Mouse (Mus musculus): ENCODE measurements around the gene Pigs. TPM values are rescaled to one million over a fixed set of nuclear protein-coding genes. Genes with fewer than 3 reads are reported as not detected.

The Pigs gene
- polyA plus RNA-seq, 1 experiment, result 19.7 TPM

- Histone ChIP-seq H3K4me1 (ENCODE audit: control insufficient read depth, insufficient read depth, insufficient read length, low read length) (peaks cover 4% of the 10 kb centered on the region; the same call in 1 of the 2 replicates), H3K27ac (replicated peaks; ENCODE audit: low read depth, low read length) (no peak overlapping the region), H3K4me3 (ENCODE audit: insufficient read depth, low read depth, low read length) (no peak overlapping the region)
Measured at GRCm38 (mm10) chr11:78324000-78324785, 4.0 kb upstream of the Pigs start.

DNA sequence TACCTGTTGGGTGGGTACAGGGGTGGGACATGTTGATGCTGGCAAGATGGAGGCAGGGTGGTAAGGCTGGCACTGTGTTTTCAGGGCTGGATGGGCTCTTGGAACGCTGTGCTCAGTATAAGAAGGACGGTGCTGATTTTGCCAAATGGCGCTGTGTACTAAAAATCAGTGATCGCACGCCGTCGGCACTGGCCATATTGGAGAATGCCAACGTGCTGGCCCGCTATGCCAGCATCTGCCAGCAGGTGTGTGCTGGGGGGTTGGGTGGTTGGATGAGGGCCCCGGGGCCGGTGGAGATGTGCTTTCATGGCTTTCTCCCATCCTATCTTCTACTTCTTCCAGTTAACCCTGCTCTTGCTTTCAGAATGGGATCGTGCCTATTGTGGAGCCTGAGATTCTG is 3.2 kb upstream of the Pigs start:
- H3K4me3 ChIP-seq (ENCODE audit: insufficient read depth, low read depth, low read length), result no peak overlapping the region
- H3K4me1 ChIP-seq (ENCODE audit: control insufficient read depth, insufficient read depth, insufficient read length, low read length), result peaks cover 4% of the 10 kb centered on the region; the same call in 1 of the 2 replicates
- H3K27ac ChIP-seq (replicated peaks; ENCODE audit: low read depth, low read length), result no peak overlapping the region

DNA sequence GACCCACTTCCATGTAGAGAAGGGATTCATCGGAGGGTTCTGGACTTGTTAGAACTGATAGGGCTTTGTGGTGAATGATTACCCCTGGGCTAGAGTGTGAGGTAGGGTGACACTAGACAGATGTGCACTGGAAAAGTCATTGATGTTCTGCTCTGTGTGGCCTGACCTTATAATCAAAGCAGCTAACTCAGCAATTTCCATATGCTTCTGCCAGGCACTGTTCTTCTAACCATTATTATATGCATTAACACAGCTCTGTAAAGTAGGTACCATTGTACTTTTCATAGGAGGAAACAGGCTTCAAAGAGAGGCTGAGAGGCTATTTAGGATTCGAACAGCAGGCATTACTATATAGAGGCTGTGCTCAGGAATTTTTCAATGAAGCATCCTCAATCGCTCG is 1.0 kb upstream of the Pigs start:
- Histone ChIP-seq H3K4me3 (ENCODE audit: insufficient read depth, low read depth, low read length) (no peak overlapping the region), H3K27ac (replicated peaks; ENCODE audit: low read depth, low read length) (no peak overlapping the region), H3K4me1 (ENCODE audit: control insufficient read depth, insufficient read depth, insufficient read length, low read length) (peaks cover 4% of the 10 kb centered on the region; the same call in 1 of the 2 replicates)

- no peak overlapping the region for H3K27ac ChIP-seq (replicated peaks; ENCODE audit: low read depth, low read length)
- H3K4me1 ChIP-seq (ENCODE audit: control insufficient read depth, insufficient read depth, insufficient read length, low read length), result no peaks in the 10 kb centered on the region
- H3K4me3 ChIP-seq (ENCODE audit: insufficient read depth, low read depth, low read length), result peak overlapping the region; percentile 97
Measured at GRCm38 (mm10) chr11:78328512-78329056, 369 bp downstream of the Pigs start.

DNA sequence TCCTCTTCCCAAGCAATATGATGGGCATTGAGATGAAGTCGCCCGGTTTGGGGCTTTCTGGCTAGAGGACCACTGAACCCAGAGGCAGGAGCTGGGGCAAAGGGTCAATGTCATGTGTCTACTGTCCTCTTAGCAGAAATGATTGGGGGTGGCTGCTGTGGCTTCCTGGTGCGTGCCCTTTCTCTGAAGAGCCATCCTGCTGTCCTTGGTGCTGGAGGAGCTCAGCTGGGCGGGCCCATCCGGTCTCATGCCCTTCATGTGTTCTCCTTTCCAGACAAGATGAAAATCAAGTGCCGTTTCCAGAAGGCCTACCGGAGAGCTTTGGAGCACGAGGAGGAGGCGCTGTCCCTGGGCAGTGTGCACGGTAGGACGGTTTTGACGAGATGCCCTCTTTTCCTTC is 4.5 kb downstream of the Pigs start:
- Histone ChIP-seq H3K4me1 (ENCODE audit: control insufficient read depth, insufficient read depth, insufficient read length, low read length) (no peaks in the 10 kb centered on the region), H3K27ac (replicated peaks; ENCODE audit: low read depth, low read length) (no peak overlapping the region), H3K4me3 (ENCODE audit: insufficient read depth, low read depth, low read length) (no peak overlapping the region)

- Histone ChIP-seq H3K27ac (replicated peaks; ENCODE audit: low read depth, low read length) (no peak overlapping the region), H3K4me1 (ENCODE audit: control insufficient read depth, insufficient read depth, insufficient read length, low read length) (no peaks in the 10 kb centered on the region), H3K4me3 (ENCODE audit: insufficient read depth, low read depth, low read length) (no peak overlapping the region)
Measured at GRCm38 (mm10) chr11:78333992-78334391, 5.8 kb downstream of the Pigs start.

DNA sequence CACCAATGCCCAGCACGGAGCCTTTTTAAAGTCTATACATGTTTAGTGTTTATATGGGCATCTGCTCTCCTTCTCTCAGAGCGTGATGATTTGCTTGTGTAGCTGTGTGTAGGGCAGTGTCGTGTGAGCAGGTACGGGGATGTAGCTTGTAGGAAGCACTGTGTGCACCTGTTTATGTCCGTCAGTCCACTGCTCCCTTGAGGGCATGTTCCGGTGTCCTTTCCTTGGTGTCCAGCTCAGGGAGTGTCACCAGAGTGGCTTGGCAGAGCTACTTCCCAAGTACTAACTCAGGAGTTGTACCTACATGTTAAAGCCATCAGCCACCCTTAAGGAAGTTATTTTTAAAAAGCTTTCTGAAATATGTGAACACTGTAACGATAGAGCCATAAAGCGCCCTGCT is 8.8 kb downstream of the Pigs start:
- Histone ChIP-seq H3K4me3 (ENCODE audit: insufficient read depth, low read depth, low read length) (no peak overlapping the region), H3K27ac (replicated peaks; ENCODE audit: low read depth, low read length) (no peak overlapping the region), H3K4me1 (ENCODE audit: control insufficient read depth, insufficient read depth, insufficient read length, low read length) (no peaks in the 10 kb centered on the region)

DNA sequence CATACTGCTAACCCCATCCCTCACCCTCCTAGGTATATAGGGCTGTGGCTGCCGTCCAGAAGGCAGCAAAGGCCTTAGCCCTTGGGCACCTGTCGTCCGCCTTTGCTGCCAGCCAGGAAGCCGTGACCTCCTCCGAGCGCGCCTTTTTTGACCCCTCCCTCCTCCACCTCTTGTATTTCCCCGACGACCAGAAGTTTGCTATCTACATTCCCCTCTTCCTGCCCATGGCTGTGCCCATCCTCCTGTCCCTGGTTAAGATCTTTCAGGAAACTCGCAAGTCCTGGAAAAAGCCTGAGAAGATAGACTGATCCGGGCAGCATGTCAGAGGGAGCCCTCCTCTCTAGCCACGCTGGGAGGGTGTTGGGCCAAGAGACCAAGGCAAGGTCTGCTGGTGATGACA is 13.5 kb downstream of the Pigs start:
- Histone ChIP-seq H3K4me1 (ENCODE audit: control insufficient read depth, insufficient read depth, insufficient read length, low read length) (peaks cover 22% of the 10 kb centered on the region), H3K4me3 (ENCODE audit: insufficient read depth, low read depth, low read length) (no peak overlapping the region), H3K27ac (replicated peaks; ENCODE audit: low read depth, low read length) (no peak overlapping the region)

- Histone ChIP-seq H3K4me1 (ENCODE audit: control insufficient read depth, insufficient read depth, insufficient read length, low read length) (peaks cover 28% of the 10 kb centered on the region), H3K27ac (replicated peaks; ENCODE audit: low read depth, low read length) (peak within 1 kb of the TSS; percentile 33), H3K4me3 (ENCODE audit: insufficient read depth, low read depth, low read length) (peak within 1 kb of the TSS; percentile 72)
Measured at GRCm38 (mm10) chr11:78343381-78344327, 15.4 kb downstream of the Pigs start, which contains the start of gene Unc119. Unc119 (plus strand) TSS chr11:78343482.

- Histone ChIP-seq H3K4me3 (ENCODE audit: insufficient read depth, low read depth, low read length) (peak overlapping the region; percentile 72), H3K4me1 (ENCODE audit: control insufficient read depth, insufficient read depth, insufficient read length, low read length) (peaks cover 28% of the 10 kb centered on the region), H3K27ac (replicated peaks; ENCODE audit: low read depth, low read length) (peak overlapping the region; percentile 66)
Measured at GRCm38 (mm10) chr11:78344328-78344889, 16.2 kb downstream of the Pigs start.

GRCm38 (mm10) chr11:78344890-78345715 is 16.9 kb downstream of the Pigs start:
- H3K4me1 ChIP-seq (ENCODE audit: control insufficient read depth, insufficient read depth, insufficient read length, low read length), result peaks cover 32% of the 10 kb centered on the region
- peak overlapping the region; percentile 72; the same call in 1 of the 2 replicates for H3K4me3 ChIP-seq (ENCODE audit: insufficient read depth, low read depth, low read length)
- H3K27ac ChIP-seq (replicated peaks; ENCODE audit: low read depth, low read length), result peak overlapping the region; percentile 66

DNA sequence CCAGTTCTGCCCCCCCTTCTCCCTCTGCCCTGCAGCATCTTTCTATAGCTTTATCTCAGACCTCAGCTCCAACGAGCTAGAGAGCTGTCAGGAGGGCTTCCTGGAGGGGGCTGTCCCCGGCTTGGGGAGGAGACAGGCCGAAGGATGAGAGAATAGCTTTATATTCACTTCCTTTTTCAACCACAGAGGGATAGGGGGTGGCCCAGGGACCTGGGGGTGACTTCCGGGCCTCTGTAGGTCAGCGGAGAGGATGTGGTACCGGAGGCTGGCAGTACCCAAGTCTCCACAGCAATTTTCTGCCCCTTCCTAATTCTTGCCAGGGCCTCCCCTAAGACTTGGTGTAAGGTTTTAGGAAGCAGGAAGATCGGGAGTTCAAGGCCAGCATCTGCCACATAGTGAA is 17.6 kb downstream of the Pigs start:
- Histone ChIP-seq H3K4me1 (ENCODE audit: control insufficient read depth, insufficient read depth, insufficient read length, low read length) (peaks cover 32% of the 10 kb centered on the region), H3K4me3 (ENCODE audit: insufficient read depth, low read depth, low read length) (no peak overlapping the region), H3K27ac (replicated peaks; ENCODE audit: low read depth, low read length) (peak overlapping the region; percentile 66)

DNA sequence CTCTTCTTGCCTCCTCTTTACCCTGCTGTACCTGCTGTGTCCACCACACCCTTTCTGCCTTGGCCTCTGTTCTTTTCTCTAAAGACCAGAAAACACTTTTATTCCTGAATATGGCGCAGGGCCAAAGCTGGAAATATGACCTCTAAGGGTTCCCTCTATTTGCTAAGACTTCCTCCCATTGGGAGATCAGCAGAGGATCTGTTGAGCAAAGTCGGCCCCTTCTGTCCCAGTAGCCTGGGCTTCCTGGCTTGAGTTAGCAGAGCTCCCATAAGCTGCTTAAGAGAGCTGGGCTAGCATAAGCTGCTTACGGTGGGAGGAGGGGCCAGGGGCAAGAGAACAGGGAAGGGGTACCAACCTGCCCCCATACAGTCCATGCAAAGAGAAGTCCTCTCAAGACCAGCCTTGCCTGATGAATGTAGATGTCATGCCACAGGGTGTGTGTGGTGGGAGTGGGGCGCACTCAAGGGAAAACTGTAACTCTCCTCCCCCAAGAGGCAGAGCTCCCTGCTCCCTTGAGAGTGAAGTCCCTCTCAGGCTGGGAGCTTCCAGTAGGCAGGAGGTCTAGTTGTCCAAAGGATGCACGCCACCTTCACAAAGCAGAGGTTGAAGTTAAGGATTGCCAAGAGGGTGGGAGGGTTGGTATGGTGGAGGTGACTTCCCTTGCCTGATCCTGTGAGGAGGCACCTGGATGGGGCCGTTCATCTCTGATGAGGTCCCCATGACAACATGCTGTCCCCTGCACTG is 18.3 kb downstream of the Pigs start:
- peaks cover 32% of the 10 kb centered on the region for H3K4me1 ChIP-seq (ENCODE audit: control insufficient read depth, insufficient read depth, insufficient read length, low read length)
- H3K4me3 ChIP-seq (ENCODE audit: insufficient read depth, low read depth, low read length), result no peak overlapping the region
- peak overlapping the region; percentile 66 for H3K27ac ChIP-seq (replicated peaks; ENCODE audit: low read depth, low read length)

Data from brown adipose tissue, adult 24 weeks (tissue).